Mouse (Mus musculus) cerebellum, adult 2 months (tissue): ENCODE data around the gene Pithd1. TPM values are rescaled to one million over a fixed set of nuclear protein-coding genes. Genes with fewer than 3 reads are reported as not detected.
"Not testable (repeated sequence)": the region's sequence is repeated elsewhere in the genome, so short reads cannot be mapped to it uniquely, and the experiment has no call there.

Experiments used
- DNase-seq, 2 experiments: peaks; one replicate each; pipeline ENCODE4 v3.0.0; 2021
- H3K27ac ChIP-seq: fragments of 200-500 bp; 2 replicates; pipeline ENCODE4 v1.5.1; 2012; ENCODE audit warnings: low read length, control low read depth, inconsistent platforms; ENCODE audit not compliant: insufficient read depth
- H3K27me3 ChIP-seq: fragments of 200-500 bp; 2 replicates; pipeline ENCODE4 v1.6.1; 2012; ENCODE audit warnings: inconsistent platforms, mild to moderate bottlenecking, low read length, moderate library complexity; ENCODE audit not compliant: control insufficient read depth, insufficient read depth
- H3K4me1 ChIP-seq: fragments of 200-500 bp; 2 replicates; pipeline ENCODE4 v1.6.1; 2011; ENCODE audit warnings: low read length; ENCODE audit not compliant: control insufficient read depth, insufficient read depth
- H3K4me3 ChIP-seq: fragments of 200-500 bp; replicated peaks from 2 replicates; pipeline ENCODE3; 2011; ENCODE audit warnings: mild to moderate bottlenecking, low read depth, low read length, control low read depth; ENCODE audit not compliant: insufficient read depth
- CTCF ChIP-seq: fragments of 200-500 bp; IDR thresholded peaks from 2 replicates; pipeline ENCODE4 v1.5.1; 2011; ENCODE audit warnings: low read depth, mild to moderate bottlenecking, control low read depth, low read length, moderate library complexity, borderline replicate concordance; ENCODE audit not compliant: insufficient read depth
- POLR2A ChIP-seq: fragments of 200-500 bp; IDR thresholded peaks from 2 replicates; pipeline ENCODE4 v1.6.1; 2011; ENCODE audit warnings: low read length, control low read depth, borderline replicate concordance; ENCODE audit not compliant: insufficient read depth
- WGBS: fragments of 180-500 bp; shearing (Covaris S2); methylation state at CpG from one replicate; pipeline ENCODE4 v1.1.7; 2018; 5-methylcytosine and 5-hydroxymethylcytosine counted together
- polyA plus RNA-seq: library from polyadenylated mRNA; depleted of rRNA; stranded (reverse); fragments of >200 nt; gene quantifications from 2 replicates; pipeline ENCODE4 v1.2.3, GENCODE M21; 2012

Pithd1 gene
- polyA plus RNA-seq, 1 experiment: 130 TPM

DNA sequence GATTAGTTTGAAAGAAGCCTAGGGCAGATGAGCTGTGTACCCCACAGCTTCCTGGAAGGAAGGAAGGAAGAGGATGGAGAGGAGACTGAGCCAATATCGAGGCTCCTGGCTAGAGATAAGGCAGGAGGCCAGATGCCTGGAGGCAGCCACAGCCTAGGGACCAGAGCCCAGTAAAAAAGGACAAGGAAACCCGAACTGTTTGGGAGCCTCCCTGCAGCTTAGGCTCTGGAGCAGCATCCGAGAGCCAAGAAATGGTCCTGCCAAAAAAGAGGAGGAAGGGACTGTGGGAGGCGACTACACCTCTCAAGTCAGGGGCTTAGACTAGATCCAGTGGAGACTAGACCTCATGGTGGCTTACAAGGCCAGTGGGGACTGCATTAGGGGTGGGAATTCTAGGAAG, 43.7 kb downstream of the Pithd1 start:
- H3K27ac ChIP-seq: peak overlapping the region; percentile 77
- H3K4me3 ChIP-seq: no peak overlapping the region
- peak; percentile 25 to 50 for DNase-seq
- H3K27me3 ChIP-seq: no peaks in the 10 kb centered on the region
- H3K4me1 ChIP-seq: peaks cover 10% of the 10 kb centered on the region
- under 1% methylated on average over 4 of the region's 4 CpGs for WGBS
- TF ChIP-seq POLR2A: no peak
- no peak for TF ChIP-seq CTCF

DNA sequence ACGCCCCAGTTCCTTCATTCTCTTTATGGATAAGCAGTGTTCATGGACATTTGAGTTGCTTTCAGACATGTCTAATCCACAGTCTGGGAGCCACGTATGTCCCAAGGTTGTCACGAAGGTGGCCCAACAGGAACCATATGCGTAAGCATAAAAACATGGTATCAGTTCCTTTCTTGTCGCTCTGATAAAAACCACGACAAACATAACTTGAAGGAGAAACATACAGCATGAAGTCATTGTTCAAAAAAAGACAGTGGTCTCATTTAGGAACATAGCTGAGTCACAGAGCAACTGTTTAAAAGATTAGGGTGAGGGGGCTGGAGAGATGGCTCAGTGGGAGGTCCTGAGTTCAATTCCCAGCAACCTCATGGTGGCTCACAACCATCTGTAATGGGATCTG, 44.9 kb downstream of the Pithd1 start:
- no peak for DNase-seq
- 91% methylated on average over 6 of the region's 6 CpGs for WGBS
- TF ChIP-seq POLR2A (no peak), CTCF (no peak)
- no peak overlapping the region for H3K4me3 ChIP-seq
- H3K27ac ChIP-seq: no peak overlapping the region
- peaks cover 8% of the 10 kb centered on the region for H3K4me1 ChIP-seq
- H3K27me3 ChIP-seq: no peaks in the 10 kb centered on the region

DNA sequence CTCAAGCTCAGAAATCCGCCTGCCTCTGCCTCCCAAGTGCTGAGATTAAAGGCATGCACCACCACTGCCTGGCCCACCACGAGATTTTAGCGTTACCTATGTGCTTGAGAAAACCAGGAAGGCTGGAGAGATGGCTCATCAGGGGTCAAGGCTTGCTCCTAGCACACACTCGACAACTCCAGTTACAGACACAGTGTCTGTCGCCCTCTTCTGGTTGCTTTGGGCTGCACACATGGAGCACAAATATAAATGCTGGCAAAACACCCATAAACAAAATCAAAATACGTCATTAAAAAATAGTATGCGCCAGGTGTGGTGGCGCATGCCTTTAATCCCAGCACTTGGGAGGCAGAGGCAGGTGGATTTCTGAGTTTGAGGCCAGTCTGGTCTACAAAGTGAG, 46.0 kb downstream of the Pithd1 start:
- WGBS: 83% methylated on average over 8 of the region's 8 CpGs
- H3K27ac ChIP-seq, H3K4me3 ChIP-seq, H3K27me3 ChIP-seq, DNase-seq, H3K4me1 ChIP-seq: not testable (repeated sequence)
- TF ChIP-seq CTCF: peak; percentile 55

GRCm38 (mm10) chr4:135938858-135939257, 48.2 kb downstream of the Pithd1 start:
- WGBS: 78% methylated on average over 7 of the region's 7 CpGs
- TF ChIP-seq POLR2A: no peak
- no peak for TF ChIP-seq CTCF
- no peak overlapping the region for H3K4me3 ChIP-seq
- no peak overlapping the region for H3K27ac ChIP-seq
- H3K27me3 ChIP-seq: no peaks in the 10 kb centered on the region
- DNase-seq: no peak
- peaks cover 7% of the 10 kb centered on the region for H3K4me1 ChIP-seq

DNA sequence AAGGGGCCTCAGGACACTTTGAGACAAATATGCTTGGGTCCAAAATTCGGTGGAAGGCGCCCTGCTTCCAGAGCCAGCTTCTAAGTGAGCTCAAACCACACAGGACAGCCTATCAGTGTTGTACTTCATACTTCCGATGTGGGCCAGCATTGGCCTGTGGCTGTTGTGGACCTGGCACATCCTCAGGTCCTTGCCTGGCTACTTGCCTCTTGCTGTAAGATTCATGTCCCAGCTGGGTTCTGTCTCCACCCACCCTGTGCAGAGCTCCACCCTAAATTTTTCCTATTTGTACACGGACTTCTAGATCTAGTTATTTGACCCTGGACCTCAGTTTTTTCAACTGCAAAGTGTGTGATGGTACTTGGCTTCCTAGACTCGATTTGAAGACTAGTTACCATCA, 51.6 kb downstream of the Pithd1 start:
- Histone ChIP-seq H3K4me3 (no peak overlapping the region), H3K27ac (no peak overlapping the region), H3K4me1 (no peaks in the 10 kb centered on the region), H3K27me3 (no peaks in the 10 kb centered on the region)
- WGBS: 38% methylated on average over 5 of the region's 5 CpGs
- TF ChIP-seq CTCF: no peak
- no peak for TF ChIP-seq POLR2A
- DNase-seq: no peak

DNA sequence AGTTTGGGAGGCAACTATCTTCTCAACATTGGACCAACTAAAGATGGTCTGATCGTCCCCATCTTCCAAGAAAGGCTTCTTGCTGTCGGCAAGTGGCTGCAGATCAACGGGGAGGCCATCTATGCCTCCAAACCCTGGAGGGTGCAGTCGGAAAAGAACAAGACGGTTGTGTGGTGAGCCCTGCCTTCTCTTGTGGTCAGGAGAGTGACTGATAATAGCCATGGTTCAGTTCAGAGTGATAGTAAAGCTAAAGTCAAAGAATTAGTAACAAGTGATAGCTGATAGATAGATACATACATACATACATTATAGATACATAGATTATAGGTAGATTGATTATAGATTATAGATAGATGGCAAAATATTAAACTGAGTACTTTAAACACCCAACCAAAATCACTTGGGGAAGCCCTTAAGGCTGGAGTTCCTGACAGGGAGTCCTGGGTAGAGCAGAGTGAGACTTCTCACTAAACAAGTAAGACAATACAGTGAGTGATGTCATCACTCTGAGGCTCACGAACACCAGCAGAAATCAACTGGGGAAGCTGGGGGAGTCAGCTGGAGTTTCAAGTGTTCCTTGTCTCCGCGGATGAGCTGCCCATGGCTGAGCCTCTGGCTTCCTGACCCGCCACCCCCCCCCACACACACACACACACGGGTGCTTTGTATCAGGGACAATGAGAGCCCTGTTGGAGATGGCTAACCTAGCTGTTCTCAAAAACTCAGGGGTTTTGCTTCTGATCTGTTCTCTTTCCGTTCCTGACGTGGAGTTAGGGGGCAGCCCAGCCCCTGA, 52.2 kb downstream of the Pithd1 start:
- H3K27ac ChIP-seq: no peak overlapping the region

GRCm38 (mm10) chr4:135931832-135932231, 55.2 kb downstream of the Pithd1 start:
- WGBS: 67% methylated on average over 5 of the region's 5 CpGs
- no peak for DNase-seq
- H3K4me3 ChIP-seq: no peak overlapping the region
- TF ChIP-seq CTCF (peak; percentile 68), POLR2A (no peak)
- no peak overlapping the region for H3K27ac ChIP-seq
- H3K27me3 ChIP-seq: no peaks in the 10 kb centered on the region
- no peaks in the 10 kb centered on the region for H3K4me1 ChIP-seq

More for the DNA sequence above, 52.2 kb downstream of the Pithd1 start:
- no peaks in the 10 kb centered on the region for H3K4me1 ChIP-seq
- H3K27me3 ChIP-seq: no peaks in the 10 kb centered on the region
- WGBS: 51% methylated on average over 12 of the region's 12 CpGs
- no peak for DNase-seq
- TF ChIP-seq POLR2A: no peak
- no peak for TF ChIP-seq CTCF
- no peak overlapping the region for H3K4me3 ChIP-seq

- no peak for TF ChIP-seq POLR2A
- H3K27me3 ChIP-seq: no peaks in the 10 kb centered on the region
- DNase-seq: no peak
Measured at GRCm38 (mm10) chr4:135930239-135930638, 56.8 kb downstream of the Pithd1 start.

More at GRCm38 (mm10) chr4:135930239-135930638, 56.8 kb downstream of the Pithd1 start:
- no peak overlapping the region for H3K27ac ChIP-seq
- 96% methylated on average over 8 of the region's 8 CpGs for WGBS
- H3K4me3 ChIP-seq: no peak overlapping the region
- no peaks in the 10 kb centered on the region for H3K4me1 ChIP-seq
